Mouse (Mus musculus) CH12.LX (cell line): Measurements from ENCODE around the gene Crybb1.

ENCODE experiments used
- BHLHE40 ChIP-seq: IDR thresholded peaks from 2 replicates; pipeline ENCODE4 v1.6.1; 2011; ENCODE audit warnings: mild to moderate bottlenecking, low read depth, low read length, improper control_type of control experiment
- CTCF ChIP-seq, 2 experiments: IDR thresholded peaks in 1 of 2; conservative IDR thresholded peaks in 1 of 2; 2 replicates each; pipeline ENCODE4 v1.5.1; 2011 to 2012; ENCODE audit warnings: low read depth in 2 of 2, low read length in 2 of 2, improper control_type of control experiment in 1 of 2, inconsistent platforms in 1 of 2, mild to moderate bottlenecking in 1 of 2, moderate library complexity in 1 of 2
- EP300 ChIP-seq: IDR thresholded peaks from 2 replicates; pipeline ENCODE4 v1.6.1; 2011; ENCODE audit warnings: low read length, improper control_type of control experiment
- ETS1 ChIP-seq: conservative IDR thresholded peaks from 2 replicates; pipeline ENCODE4 v1.6.1; 2012; ENCODE audit warnings: low read depth, mild to moderate bottlenecking, inconsistent platforms, low read length, improper control_type of control experiment, moderate library complexity
- HCFC1 ChIP-seq: IDR thresholded peaks from 2 replicates; pipeline ENCODE4 v1.6.1; 2012; ENCODE audit warnings: low read depth, mild to moderate bottlenecking, inconsistent platforms, low read length, improper control_type of control experiment
- JUND ChIP-seq: conservative IDR thresholded peaks from 2 replicates; pipeline ENCODE4 v1.6.1; 2011; ENCODE audit warnings: low read depth, low read length, improper control_type of control experiment
- MAX ChIP-seq: IDR thresholded peaks from 2 replicates; pipeline ENCODE4 v1.6.1; 2011; ENCODE audit warnings: low read length, improper control_type of control experiment
- NRF1 ChIP-seq: IDR thresholded peaks from 2 replicates; pipeline ENCODE4 v1.6.1; 2014; ENCODE audit warnings: low read depth, mild to moderate bottlenecking, inconsistent platforms, low read length, improper control_type of control experiment, moderate library complexity
- PAX5 ChIP-seq: IDR thresholded peaks from 2 replicates; pipeline ENCODE4 v1.6.1; 2012; ENCODE audit warnings: low read length, inconsistent platforms, mixed read lengths
- POLR2A ChIP-seq: IDR thresholded peaks from 2 replicates; pipeline ENCODE4 v1.6.1; 2011; ENCODE audit warnings: low read depth, mild to moderate bottlenecking, improper control_type of control experiment, low read length
- POLR2AphosphoS2 ChIP-seq: IDR thresholded peaks from 2 replicates; pipeline ENCODE4 v1.6.1; 2011; ENCODE audit warnings: low read depth, low read length, improper control_type of control experiment
- TCF12 ChIP-seq: IDR thresholded peaks from 2 replicates; pipeline ENCODE4 v1.6.1; 2014; ENCODE audit warnings: low read depth, mild to moderate bottlenecking, inconsistent platforms, low read length, improper control_type of control experiment
- ZC3H11A ChIP-seq: IDR thresholded peaks from 2 replicates; pipeline ENCODE4 v1.6.1; 2012; ENCODE audit warnings: low read depth, mild to moderate bottlenecking, inconsistent platforms, low read length, improper control_type of control experiment
- ZKSCAN1 ChIP-seq: IDR thresholded peaks from 2 replicates; pipeline ENCODE4 v1.6.1; 2012; ENCODE audit warnings: low read depth, inconsistent platforms, low read length, improper control_type of control experiment, borderline replicate concordance

GRCm38 (mm10) chr5:112295564-112295963, 39.9 kb downstream of the Crybb1 start:
- TF ChIP-seq CTCF (conservative IDR thresholded peaks at IDR 0.05 in 1 of 2, IDR thresholded peaks at IDR 0.05 in 1 of 2; ENCODE audit: low read depth in 2 of 2, low read length in 2 of 2) (no peak), MAX (no peak), BHLHE40 (no peak), ZKSCAN1 (no peak), PAX5 (no peak), ZC3H11A (no peak), JUND (no peak), POLR2A (no peak), ETS1 (no peak), POLR2AphosphoS2 (no peak), EP300 (no peak), NRF1 (no peak), TCF12 (no peak), HCFC1 (no peak)
